Mouse (Mus musculus) embryonic fibroblast, embryonic 13.5 days (primary cell): ENCODE results near the gene Thbs4. TPM values are rescaled to one million over a fixed set of nuclear protein-coding genes. Genes with fewer than 3 reads are reported as not detected.

ENCODE experiments used
- H3K27ac ChIP-seq: 2 replicates; pipeline ENCODE4 v1.5.1; 2012; ENCODE audit warnings: low read length, control low read depth, inconsistent platforms; ENCODE audit not compliant: insufficient read depth
- H3K4me1 ChIP-seq: 2 replicates; pipeline ENCODE4 v1.6.1; 2011; ENCODE audit warnings: low read length; ENCODE audit not compliant: control insufficient read depth, insufficient read depth
- H3K4me3 ChIP-seq: 2 replicates; pipeline ENCODE4 v1.5.1; 2011; ENCODE audit warnings: mild to moderate bottlenecking, control low read depth, low read length; ENCODE audit not compliant: insufficient read depth
- CTCF ChIP-seq: IDR thresholded peaks from 2 replicates; pipeline ENCODE4 v1.5.1; 2011; ENCODE audit warnings: mild to moderate bottlenecking, control low read depth, low read length, moderate library complexity, borderline replicate concordance; ENCODE audit not compliant: insufficient read depth
- POLR2A ChIP-seq: IDR thresholded peaks from 2 replicates; pipeline ENCODE4 v1.6.1; 2011; ENCODE audit warnings: low read depth, mild to moderate bottlenecking, control low read depth, low read length, moderate library complexity
- polyA plus RNA-seq: library from polyadenylated mRNA; stranded (reverse); fragments of >200 nt; gene quantifications from 2 replicates; pipeline ENCODE4 v1.2.4, GENCODE M21; 2011; ENCODE audit warnings: low read depth; ENCODE audit not compliant: missing spikeins, insufficient read length

Thbs4 gene
- polyA plus RNA-seq, 1 experiment, result 2.6 TPM

GRCm38 (mm10) chr13:92742886-92743285, 51.7 kb downstream of the Thbs4 start:
- no peak for TF ChIP-seq POLR2A
- no peak for TF ChIP-seq CTCF
- Histone ChIP-seq H3K4me3 (no peak overlapping the region), H3K4me1 (no peaks in the 10 kb centered on the region), H3K27ac (no peak overlapping the region)

GRCm38 (mm10) chr13:92740671-92741270, 53.8 kb downstream of the Thbs4 start:
- Histone ChIP-seq H3K27ac (no peak overlapping the region), H3K4me1 (no peaks in the 10 kb centered on the region), H3K4me3 (no peak overlapping the region)
- TF ChIP-seq POLR2A (no peak), CTCF (peak; percentile 10; the same call in 1 of the 2 replicates)

- Histone ChIP-seq H3K4me3 (no peak overlapping the region), H3K27ac (no peak overlapping the region), H3K4me1 (no peaks in the 10 kb centered on the region)
- TF ChIP-seq CTCF (no peak), POLR2A (no peak)
Observed at GRCm38 (mm10) chr13:92739858-92740257, 54.8 kb downstream of the Thbs4 start.

- H3K4me3 ChIP-seq, result no peak overlapping the region
- no peaks in the 10 kb centered on the region for H3K4me1 ChIP-seq
- TF ChIP-seq CTCF (no peak), POLR2A (no peak)
- H3K27ac ChIP-seq, result no peak overlapping the region
Observed at GRCm38 (mm10) chr13:92738821-92739220, 55.8 kb downstream of the Thbs4 start.

- no peaks in the 10 kb centered on the region for H3K4me1 ChIP-seq
- no peak overlapping the region for H3K4me3 ChIP-seq
- TF ChIP-seq POLR2A, result no peak
- no peak for TF ChIP-seq CTCF
- no peak overlapping the region for H3K27ac ChIP-seq
Observed at GRCm38 (mm10) chr13:92736516-92737300, 57.9 kb downstream of the Thbs4 start.

GRCm38 (mm10) chr13:92735693-92736092, 58.9 kb downstream of the Thbs4 start:
- Histone ChIP-seq H3K4me1 (no peaks in the 10 kb centered on the region), H3K27ac (no peak overlapping the region), H3K4me3 (no peak overlapping the region)
- TF ChIP-seq POLR2A (no peak), CTCF (no peak)

GRCm38 (mm10) chr13:92733741-92734140, 60.9 kb downstream of the Thbs4 start:
- Histone ChIP-seq H3K4me3 (no peak overlapping the region), H3K4me1 (no peaks in the 10 kb centered on the region), H3K27ac (no peak overlapping the region)
- no peak for TF ChIP-seq CTCF
- no peak for TF ChIP-seq POLR2A

GRCm38 (mm10) chr13:92733252-92733651, 61.4 kb downstream of the Thbs4 start:
- H3K4me3 ChIP-seq, result no peak overlapping the region
- H3K27ac ChIP-seq, result no peak overlapping the region
- no peaks in the 10 kb centered on the region for H3K4me1 ChIP-seq
- no peak for TF ChIP-seq POLR2A
- TF ChIP-seq CTCF, result peak; percentile 41; the same call in 1 of the 2 replicates

GRCm38 (mm10) chr13:92732836-92733235, 61.8 kb downstream of the Thbs4 start:
- TF ChIP-seq CTCF (no peak), POLR2A (no peak)
- Histone ChIP-seq H3K27ac (no peak overlapping the region), H3K4me3 (no peak overlapping the region), H3K4me1 (no peaks in the 10 kb centered on the region)

- no peak for TF ChIP-seq CTCF
- TF ChIP-seq POLR2A, result no peak
Observed at GRCm38 (mm10) chr13:92731811-92732210, 62.8 kb downstream of the Thbs4 start.

GRCm38 (mm10) chr13:92729811-92730210, 64.8 kb downstream of the Thbs4 start:
- no peak overlapping the region for H3K4me3 ChIP-seq
- TF ChIP-seq POLR2A (no peak), CTCF (no peak)
- no peak overlapping the region for H3K27ac ChIP-seq
- no peaks in the 10 kb centered on the region for H3K4me1 ChIP-seq

More at GRCm38 (mm10) chr13:92731811-92732210, 62.8 kb downstream of the Thbs4 start:
- Histone ChIP-seq H3K27ac (no peak overlapping the region), H3K4me1 (no peaks in the 10 kb centered on the region), H3K4me3 (no peak overlapping the region)
